Mouse (Mus musculus) CH12.LX (cell line): ENCODE results near the gene Ccdc142. TPM values are rescaled to one million over a fixed set of nuclear protein-coding genes. Genes with fewer than 3 reads are reported as not detected.

Experiments
- DNase-seq: peaks from one replicate; pipeline ENCODE4 v3.0.0-alpha.2; 2013; ENCODE audit errors: extremely low read depth
- H3K27ac ChIP-seq: 2 replicates; pipeline ENCODE4 v1.5.1; 2012; ENCODE audit warnings: low read depth, mild to moderate bottlenecking, control low read depth, moderate library complexity; ENCODE audit not compliant: insufficient read depth
- H3K27me3 ChIP-seq: replicated peaks from 2 replicates; pipeline ENCODE3; 2012; ENCODE audit warnings: inconsistent platforms
- H3K36me3 ChIP-seq, 2 experiments: replicated peaks in 1 of 2; 2 replicates each; pipeline versions ENCODE3 to v1.6.1; 2012; ENCODE audit warnings: inconsistent platforms in 1 of 2, low read length in 1 of 2, mild to moderate bottlenecking in 1 of 2, mixed read lengths in 1 of 2, moderate library complexity in 1 of 2; ENCODE audit not compliant: control insufficient read depth in 1 of 2, insufficient read depth in 1 of 2
- H3K4me1 ChIP-seq, 2 experiments: 2 replicates each; pipeline ENCODE4 v1.6.1; 2012; ENCODE audit warnings: inconsistent platforms in 1 of 2, moderate library complexity in 1 of 2; ENCODE audit not compliant: insufficient read depth in 2 of 2, control insufficient read depth in 1 of 2
- H3K4me2 ChIP-seq: 2 replicates; pipeline ENCODE4 v1.6.1; 2012; ENCODE audit warnings: low read depth, mild to moderate bottlenecking, control low read depth; ENCODE audit not compliant: poor library complexity, insufficient read depth, severe bottlenecking
- H3K4me3 ChIP-seq, 3 experiments: fragments of 150-350 bp in 1 of 3; sonication (generic) in 1 of 3; replicated peaks in 1 of 3; 2 replicates each; pipeline versions ENCODE3 to v1.5.1; 2011 to 2012; ENCODE audit warnings: low read depth in 2 of 3, low read length in 2 of 3, mild to moderate bottlenecking in 2 of 3, moderate library complexity in 2 of 3, control low read depth in 1 of 3, improper control_type of control experiment in 1 of 3, inconsistent platforms in 1 of 3, mixed read lengths in 1 of 3; ENCODE audit not compliant: poor library complexity in 1 of 3
- H3K79me2 ChIP-seq: replicated peaks from 2 replicates; pipeline ENCODE4 v1.6.1; 2012; ENCODE audit warnings: mild to moderate bottlenecking, moderate library complexity; ENCODE audit not compliant: control insufficient read depth, poor library complexity, insufficient read depth, severe bottlenecking; ENCODE audit errors: extremely low read depth
- H3K9ac ChIP-seq: 2 replicates; pipeline ENCODE4 v1.6.1; 2012; ENCODE audit warnings: low read depth, mild to moderate bottlenecking, control low read depth, moderate library complexity; ENCODE audit not compliant: insufficient read depth
- H3K9me3 ChIP-seq: replicated peaks from 2 replicates; pipeline ENCODE3; 2012; ENCODE audit warnings: low read length, inconsistent platforms, mixed read lengths
- CHD2 ChIP-seq: IDR thresholded peaks from 2 replicates; pipeline ENCODE4 v1.6.1; 2011; ENCODE audit warnings: low read length, improper control_type of control experiment
- E2F4 ChIP-seq: IDR thresholded peaks from 2 replicates; pipeline ENCODE4 v1.6.1; 2011; ENCODE audit warnings: low read depth, low read length, improper control_type of control experiment; ENCODE audit not compliant: insufficient replicate concordance
- ELF1 ChIP-seq: IDR thresholded peaks from 2 replicates; pipeline ENCODE4 v1.6.1; 2014; ENCODE audit warnings: low read depth, mild to moderate bottlenecking, inconsistent platforms, low read length, improper control_type of control experiment
- EP300 ChIP-seq: IDR thresholded peaks from 2 replicates; pipeline ENCODE4 v1.6.1; 2011; ENCODE audit warnings: low read length, improper control_type of control experiment
- ETS1 ChIP-seq: conservative IDR thresholded peaks from 2 replicates; pipeline ENCODE4 v1.6.1; 2012; ENCODE audit warnings: low read depth, mild to moderate bottlenecking, inconsistent platforms, low read length, improper control_type of control experiment, moderate library complexity
- GABPA ChIP-seq: IDR thresholded peaks from 2 replicates; pipeline ENCODE4 v1.6.1; 2012; ENCODE audit warnings: low read depth, low read length, improper control_type of control experiment, inconsistent platforms; ENCODE audit not compliant: insufficient replicate concordance
- HCFC1 ChIP-seq: IDR thresholded peaks from 2 replicates; pipeline ENCODE4 v1.6.1; 2012; ENCODE audit warnings: low read depth, mild to moderate bottlenecking, inconsistent platforms, low read length, improper control_type of control experiment
- IRF4 ChIP-seq: IDR thresholded peaks from 2 replicates; pipeline ENCODE4 v1.6.1; 2014; ENCODE audit warnings: low read depth, mild to moderate bottlenecking, inconsistent platforms, low read length, improper control_type of control experiment
- JUN ChIP-seq: IDR thresholded peaks from 2 replicates; pipeline ENCODE4 v1.6.1; 2011; ENCODE audit warnings: low read depth, mild to moderate bottlenecking, low read length, improper control_type of control experiment, moderate library complexity; ENCODE audit not compliant: insufficient read depth
- JUND ChIP-seq: conservative IDR thresholded peaks from 2 replicates; pipeline ENCODE4 v1.6.1; 2011; ENCODE audit warnings: low read depth, low read length, improper control_type of control experiment
- KAT2A ChIP-seq: IDR thresholded peaks from 2 replicates; pipeline ENCODE4 v1.6.1; 2012; ENCODE audit warnings: low read length, improper control_type of control experiment, inconsistent platforms; ENCODE audit not compliant: insufficient replicate concordance
- MAFK ChIP-seq: IDR thresholded peaks from 2 replicates; pipeline ENCODE4 v1.6.1; 2011; ENCODE audit warnings: low read length, improper control_type of control experiment; ENCODE audit not compliant: insufficient replicate concordance
- MAX ChIP-seq: IDR thresholded peaks from 2 replicates; pipeline ENCODE4 v1.6.1; 2011; ENCODE audit warnings: low read length, improper control_type of control experiment
- MAZ ChIP-seq: IDR thresholded peaks from 2 replicates; pipeline ENCODE4 v1.6.1; 2012; ENCODE audit warnings: low read depth, mild to moderate bottlenecking, inconsistent platforms, low read length, improper control_type of control experiment, moderate library complexity
- MEF2A ChIP-seq: IDR thresholded peaks from 2 replicates; pipeline ENCODE4 v1.6.1; 2014; ENCODE audit warnings: low read depth, mild to moderate bottlenecking, inconsistent platforms, low read length, improper control_type of control experiment, borderline replicate concordance
- MXI1 ChIP-seq: IDR thresholded peaks from 2 replicates; pipeline ENCODE4 v1.6.1; 2011; ENCODE audit warnings: mild to moderate bottlenecking, low read depth, low read length, improper control_type of control experiment
- MYC ChIP-seq: IDR thresholded peaks from 2 replicates; pipeline ENCODE4 v1.6.1; 2011; ENCODE audit warnings: low read depth, mild to moderate bottlenecking, improper control_type of control experiment, low read length
- NELFE ChIP-seq: IDR thresholded peaks from 2 replicates; pipeline ENCODE4 v1.6.1; 2011; ENCODE audit warnings: low read depth, low read length, improper control_type of control experiment
- PAX5 ChIP-seq: IDR thresholded peaks from 2 replicates; pipeline ENCODE4 v1.6.1; 2012; ENCODE audit warnings: low read length, inconsistent platforms, mixed read lengths
- POLR2AphosphoS2 ChIP-seq: IDR thresholded peaks from 2 replicates; pipeline ENCODE4 v1.6.1; 2011; ENCODE audit warnings: low read depth, low read length, improper control_type of control experiment
- RAD21 ChIP-seq: IDR thresholded peaks from 2 replicates; pipeline ENCODE4 v1.6.1; 2011; ENCODE audit warnings: low read depth, mild to moderate bottlenecking, low read length, improper control_type of control experiment, moderate library complexity
- RCOR1 ChIP-seq: conservative IDR thresholded peaks from 2 replicates; pipeline ENCODE4 v1.6.1; 2012; ENCODE audit warnings: low read depth, mild to moderate bottlenecking, inconsistent platforms, low read length, improper control_type of control experiment
- SIN3A ChIP-seq: IDR thresholded peaks from 2 replicates; pipeline ENCODE4 v1.6.1; 2012; ENCODE audit warnings: low read length, improper control_type of control experiment, inconsistent platforms
- SMC3 ChIP-seq: IDR thresholded peaks from 2 replicates; pipeline ENCODE4 v1.6.1; 2011; ENCODE audit warnings: low read depth, low read length, improper control_type of control experiment
- TBP ChIP-seq: conservative IDR thresholded peaks from 2 replicates; pipeline ENCODE4 v1.6.1; 2011; ENCODE audit warnings: low read depth, low read length, improper control_type of control experiment
- TCF12 ChIP-seq: IDR thresholded peaks from 2 replicates; pipeline ENCODE4 v1.6.1; 2014; ENCODE audit warnings: low read depth, mild to moderate bottlenecking, inconsistent platforms, low read length, improper control_type of control experiment
- USF1 ChIP-seq: IDR thresholded peaks from 2 replicates; pipeline ENCODE4 v1.6.1; 2014; ENCODE audit warnings: low read depth, mild to moderate bottlenecking, inconsistent platforms, low read length, improper control_type of control experiment
- USF2 ChIP-seq: conservative IDR thresholded peaks from 2 replicates; pipeline ENCODE4 v1.6.1; 2011; ENCODE audit warnings: low read depth, low read length, improper control_type of control experiment
- ZC3H11A ChIP-seq: IDR thresholded peaks from 2 replicates; pipeline ENCODE4 v1.6.1; 2012; ENCODE audit warnings: low read depth, mild to moderate bottlenecking, inconsistent platforms, low read length, improper control_type of control experiment
- ZKSCAN1 ChIP-seq: IDR thresholded peaks from 2 replicates; pipeline ENCODE4 v1.6.1; 2012; ENCODE audit warnings: low read depth, inconsistent platforms, low read length, improper control_type of control experiment, borderline replicate concordance
- ZMIZ1 ChIP-seq: IDR thresholded peaks from 2 replicates; pipeline ENCODE4 v1.6.1; 2012; ENCODE audit warnings: low read depth, mild to moderate bottlenecking, inconsistent platforms, low read length, improper control_type of control experiment
- dilution Hi-C: fragments of 300-500 bp; cut with MboI; formaldehyde crosslinking; loops from 2 replicates; pipeline ENCODE4 v1.14.3; 2020; ENCODE audit warnings: low sequenced_read_pairs; ENCODE audit not compliant: extremely low pct_unique_long_range_greater_than_20kb, extremely low pct_ligation_motif_present
- in situ Hi-C: fragments of 300-500 bp; cut with MboI; formaldehyde crosslinking; loops from 3 replicates; pipeline ENCODE4 v1.14.3; 2019; ENCODE audit warnings: low sequenced_read_pairs, low pct_ligation_motif_present, low pct_unique_long_range_greater_than_20kb, mixed read lengths
- polyA plus RNA-seq: library from polyadenylated mRNA; unstranded; fragments of >175 nt; gene quantifications from 2 replicates; pipeline ENCODE4 v1.2.1, GENCODE M21; 2012; ENCODE audit warnings: low read depth; ENCODE audit not compliant: insufficient read length
- total RNA-seq, 2 experiments: library from RNA; depleted of rRNA; stranded (reverse); fragments of 300-350 nt in 1 of 2; fragments of >200 nt in 1 of 2; gene quantifications; 2 replicates each; pipeline ENCODE4 v1.2.3; 2012 to 2014

Gene Ccdc142
- total and polyA plus RNA-seq, 3 experiments: 0.38 to 3.1 (median 1.7) TPM

GRCm38 (mm10) chr6:83066441-83066840, 35.0 kb upstream of the Ccdc142 start:
- H3K27ac ChIP-seq: no peak overlapping the region
- no peaks in the 10 kb centered on the region for H3K4me1 ChIP-seq
- H3K9me3 ChIP-seq: peaks cover 32% of the 10 kb centered on the region
- no peak for TF ChIP-seq EP300
- no peak for TF ChIP-seq ZC3H11A
- TF ChIP-seq TCF12: no peak
- no peak for TF ChIP-seq ZKSCAN1
- no peak for TF ChIP-seq GABPA
- no peak for TF ChIP-seq MXI1
- no peak for TF ChIP-seq RCOR1
- no peak for TF ChIP-seq USF1
- no peak for TF ChIP-seq NELFE
- no peak for TF ChIP-seq TBP
- no peak for TF ChIP-seq PAX5
- no peak for TF ChIP-seq MAFK
- TF ChIP-seq SMC3: no peak
- TF ChIP-seq IRF4: no peak
- no peak for TF ChIP-seq JUN
- no peak for TF ChIP-seq RAD21
- no peak for TF ChIP-seq MEF2A
- no peak for TF ChIP-seq USF2
- TF ChIP-seq MYC: no peak
- H3K79me2 ChIP-seq: no peaks in the 10 kb centered on the region
- H3K4me2 ChIP-seq: no peak overlapping the region
- H3K36me3 ChIP-seq: peaks cover 0 to 38% of the 10 kb centered on the region in 2 experiments
- dilution Hi-C loops: no loop called here
- no peak overlapping the region for H3K4me3 ChIP-seq
- in situ Hi-C loops: no loop called here
- no peak for DNase-seq
- H3K27me3 ChIP-seq: no peaks in the 10 kb centered on the region
- H3K9ac ChIP-seq: no peak overlapping the region

GRCm38 (mm10) chr6:83068221-83068620, 33.2 kb upstream of the Ccdc142 start:
- Histone ChIP-seq H3K9ac (no peak overlapping the region), H3K4me2 (no peak overlapping the region), H3K9me3 (peaks cover 33% of the 10 kb centered on the region), H3K27me3 (no peaks in the 10 kb centered on the region), H3K4me1 (no peaks in the 10 kb centered on the region), H3K36me3 (peaks cover 0 to 31% of the 10 kb centered on the region in 2 experiments), H3K27ac (no peak overlapping the region), H3K79me2 (no peaks in the 10 kb centered on the region), H3K4me3 (no peak overlapping the region)
- no peak for TF ChIP-seq CHD2
- TF ChIP-seq MXI1: no peak
- no peak for TF ChIP-seq HCFC1
- no peak for TF ChIP-seq ETS1
- no peak for TF ChIP-seq RCOR1
- no peak for TF ChIP-seq SIN3A
- no peak for TF ChIP-seq MAFK
- TF ChIP-seq USF2: no peak
- no peak for TF ChIP-seq RAD21
- TF ChIP-seq ELF1: no peak
- TF ChIP-seq ZMIZ1: no peak
- no peak for TF ChIP-seq MAZ
- TF ChIP-seq TBP: no peak
- TF ChIP-seq POLR2AphosphoS2: no peak
- TF ChIP-seq KAT2A: no peak
- no peak for TF ChIP-seq E2F4
- TF ChIP-seq MAX: no peak
- no peak for TF ChIP-seq JUND
- no peak for TF ChIP-seq ZC3H11A
- TF ChIP-seq SMC3: no peak
- dilution Hi-C loops (no loop called here), in situ Hi-C loops (no loop called here)
- no peak for DNase-seq
